Mouse (Mus musculus) cerebellum, adult 2 months (tissue): ENCODE measurements at regions not wholly inside any gene's neighbourhood (a gene's known extent, or its start where the extent isn't known, plus 50 kb on each side); places are given as distances from the start of the nearest gene placed in this dataset.

ENCODE experiments used
- CTCF ChIP-seq: fragments of 200-500 bp; IDR thresholded peaks from 2 replicates; pipeline ENCODE4 v1.5.1; 2011; ENCODE audit warnings: low read depth, mild to moderate bottlenecking, control low read depth, low read length, moderate library complexity, borderline replicate concordance; ENCODE audit not compliant: insufficient read depth
- POLR2A ChIP-seq: fragments of 200-500 bp; IDR thresholded peaks from 2 replicates; pipeline ENCODE4 v1.6.1; 2011; ENCODE audit warnings: low read length, control low read depth, borderline replicate concordance; ENCODE audit not compliant: insufficient read depth

DNA sequence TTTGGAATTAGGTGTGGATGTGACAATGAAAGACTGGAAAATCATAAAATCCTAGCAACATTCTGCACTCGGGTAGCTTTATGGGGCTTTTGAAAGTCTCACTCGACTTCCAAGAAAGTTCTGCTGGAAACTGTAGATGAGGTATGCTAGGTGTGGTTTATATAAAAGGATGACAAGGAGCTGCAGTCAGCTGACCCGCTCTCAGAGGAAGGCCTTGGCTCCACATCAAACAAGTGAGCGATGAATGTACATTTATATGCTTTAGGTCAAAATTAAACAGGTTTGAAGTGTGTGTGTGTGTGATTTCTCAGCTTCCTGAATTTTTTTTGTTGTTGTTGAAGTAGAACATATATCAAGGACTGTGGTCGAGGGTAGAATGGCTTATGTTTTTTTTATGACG, 174.9 kb downstream of the 1500009L16Rik start:
- no peak for TF ChIP-seq POLR2A
- TF ChIP-seq CTCF, result no peak
